Mouse (Mus musculus) forebrain, embryonic 12.5 days (tissue): Measurements from ENCODE around the gene Snrnp48. TPM values are rescaled to one million over a fixed set of nuclear protein-coding genes. Genes with fewer than 3 reads are reported as not detected.

Experiments
- ATAC-seq: fragments of 200-750 bp; cut with Nextera tagmentation; 2 replicates; pipeline ENCODE4 v1.8.0; 2017; ENCODE audit warnings: moderate TSS enrichment; ENCODE audit not compliant: low FRiP score
- H3K27ac ChIP-seq: fragments of 300-500 bp; sonication (generic); 2 replicates; pipeline ENCODE4 v1.5.1; 2016; ENCODE audit warnings: mild to moderate bottlenecking
- H3K27me3 ChIP-seq: fragments of 300-500 bp; sonication (generic); 2 replicates; pipeline ENCODE4 v1.6.1; 2016; ENCODE audit warnings: mild to moderate bottlenecking
- H3K36me3 ChIP-seq: fragments of 300-500 bp; sonication (generic); replicated peaks from 2 replicates; pipeline ENCODE4 v1.6.1; 2016; ENCODE audit warnings: mild to moderate bottlenecking
- H3K4me1 ChIP-seq: fragments of 300-500 bp; sonication (generic); 2 replicates; pipeline ENCODE4 v1.6.1; 2016
- H3K4me2 ChIP-seq: fragments of 300-500 bp; sonication (generic); 2 replicates; pipeline ENCODE4 v1.6.1; 2016; ENCODE audit warnings: mild to moderate bottlenecking, moderate library complexity
- H3K4me3 ChIP-seq: fragments of 300-500 bp; sonication (generic); replicated peaks from 2 replicates; pipeline ENCODE4 v1.5.1; 2016; ENCODE audit warnings: mild to moderate bottlenecking
- H3K9ac ChIP-seq: fragments of 300-500 bp; sonication (generic); 2 replicates; pipeline ENCODE4 v1.6.1; 2016; ENCODE audit warnings: mild to moderate bottlenecking
- H3K9me3 ChIP-seq: fragments of 300-500 bp; sonication (generic); 2 replicates; pipeline ENCODE4 v1.6.1; 2016
- WGBS: fragments of 180-500 bp; shearing (Covaris S2); methylation state at CpG from one replicate; pipeline ENCODE4 v1.1.7; 2016; 5-methylcytosine and 5-hydroxymethylcytosine counted together
- polyA plus RNA-seq: library from polyadenylated mRNA; unstranded; fragments of >200 nt; fragmentation: Nextera tagmentation; extraction: Ambion mirVana; gene quantifications from 2 replicates; pipeline ENCODE4 v1.2.1, GENCODE M21; 2016

Snrnp48 gene
- polyA plus RNA-seq, 1 experiment from 2014 or later: 38.5 TPM

DNA sequence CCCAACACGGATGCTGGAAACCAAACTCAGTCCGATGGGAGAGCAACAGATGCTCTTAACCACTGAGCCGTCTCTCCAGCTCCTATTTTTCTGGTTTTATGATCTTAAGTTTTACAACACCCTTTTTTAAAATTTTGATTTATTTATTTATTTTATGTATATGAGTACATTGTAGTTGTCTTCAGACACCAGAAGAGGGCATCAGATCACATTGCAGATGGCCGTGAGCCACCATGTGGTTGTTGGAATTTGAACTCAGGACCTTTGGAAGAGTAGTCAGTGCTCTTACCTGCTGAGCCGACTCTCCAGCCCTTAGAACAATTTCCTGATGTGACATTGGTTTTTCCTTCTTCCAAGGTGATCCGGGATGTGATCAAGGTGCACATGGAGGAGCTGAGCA is 15.6 kb downstream of the Snrnp48 start:
- H3K9ac ChIP-seq: no peak overlapping the region
- no peaks in the 10 kb centered on the region for H3K27me3 ChIP-seq
- no peaks in the 10 kb centered on the region for H3K9me3 ChIP-seq
- no peak overlapping the region for H3K4me2 ChIP-seq
- 93% methylated on average over 6 of the region's 6 CpGs for WGBS
- no peak for ATAC-seq
- peaks cover 91% of the 10 kb centered on the region for H3K36me3 ChIP-seq
- H3K27ac ChIP-seq: no peak overlapping the region
- no peak overlapping the region for H3K4me3 ChIP-seq
- no peaks in the 10 kb centered on the region for H3K4me1 ChIP-seq

GRCm38 (mm10) chr13:38230177-38230821 is 25.6 kb downstream of the Snrnp48 start:
- no peak for ATAC-seq
- Histone ChIP-seq H3K27me3 (no peaks in the 10 kb centered on the region), H3K9ac (no peak overlapping the region), H3K4me1 (no peaks in the 10 kb centered on the region), H3K4me2 (no peak overlapping the region), H3K4me3 (no peak overlapping the region), H3K36me3 (peaks cover 28% of the 10 kb centered on the region), H3K9me3 (0 out of 2 replicates have a peak, but pooled peaks cover 3% of the 10 kb centered on the region), H3K27ac (peak overlapping the region; percentile 14; the same call in 1 of the 2 replicates)
- WGBS: 56% methylated on average over 9 of the region's 9 CpGs

DNA sequence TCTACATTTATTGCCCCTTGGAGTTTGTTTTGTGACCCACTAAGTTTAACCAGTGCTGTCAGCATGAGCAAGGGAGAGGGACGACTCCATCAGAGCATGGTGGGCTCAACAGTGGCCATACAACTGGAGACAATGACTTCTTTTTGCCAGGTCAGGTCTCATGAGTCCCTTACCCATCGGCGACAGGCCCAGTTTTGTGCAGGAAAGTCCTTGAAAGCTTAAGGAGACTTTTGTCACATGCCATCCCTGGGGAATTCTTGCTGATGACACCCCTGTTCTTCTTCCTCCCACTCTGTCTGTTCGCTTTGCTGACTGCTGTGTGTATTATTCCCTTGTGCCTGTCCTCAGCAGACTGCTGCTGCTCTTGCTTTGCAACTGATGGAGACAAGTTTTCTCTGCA is 27.7 kb downstream of the Snrnp48 start:
- Histone ChIP-seq H3K4me1 (no peaks in the 10 kb centered on the region), H3K9ac (no peak overlapping the region), H3K4me3 (no peak overlapping the region), H3K36me3 (peaks cover 19% of the 10 kb centered on the region), H3K27ac (no peak overlapping the region), H3K27me3 (no peaks in the 10 kb centered on the region), H3K9me3 (0 out of 2 replicates have a peak, but pooled peaks cover 3% of the 10 kb centered on the region), H3K4me2 (no peak overlapping the region)
- no peak for ATAC-seq
- 84% methylated on average over 4 of the region's 4 CpGs for WGBS

DNA sequence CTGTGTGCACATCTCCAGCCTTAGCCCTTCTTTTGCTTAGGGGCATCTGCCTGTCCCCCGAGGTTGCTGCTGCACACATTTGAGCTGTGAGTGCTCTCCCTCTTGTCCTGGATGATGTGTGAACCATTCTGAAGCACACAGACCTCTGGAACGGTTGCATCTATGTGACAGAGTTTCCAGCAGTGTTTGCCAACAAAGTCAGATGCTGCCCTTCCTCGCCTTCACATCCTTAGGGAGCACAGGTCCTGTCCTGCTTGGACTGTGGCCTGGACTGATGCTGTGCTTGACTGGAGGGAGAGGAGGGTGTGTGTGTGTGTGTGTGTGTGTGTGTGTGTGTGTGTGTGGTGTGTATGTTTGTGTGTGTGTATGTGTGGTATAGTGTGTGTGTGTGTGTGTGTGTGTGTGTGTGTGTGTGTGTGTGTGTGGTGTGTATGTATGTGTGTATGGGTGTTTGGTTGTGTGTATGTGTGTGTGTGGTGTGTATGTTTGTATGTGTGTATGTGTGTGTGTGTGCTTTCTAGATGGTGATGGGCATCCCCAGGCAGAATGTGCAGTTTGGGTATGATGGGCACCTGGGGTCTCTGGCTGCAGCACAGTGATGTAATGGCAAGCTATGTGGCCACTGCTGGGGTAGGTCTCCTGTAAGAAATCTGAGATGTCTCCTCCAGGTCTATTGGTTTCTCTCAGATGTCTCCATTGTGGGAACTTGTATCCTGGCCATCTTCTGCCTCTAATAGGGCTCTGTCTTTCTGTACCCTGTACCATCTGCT is 28.3 kb downstream of the Snrnp48 start:
- ATAC-seq: no peak
- H3K4me3 ChIP-seq: no peak overlapping the region
- 87% methylated on average over 3 of the region's 3 CpGs for WGBS
- H3K27ac ChIP-seq: no peak overlapping the region
- peaks cover 13% of the 10 kb centered on the region for H3K36me3 ChIP-seq
- H3K9me3 ChIP-seq: 0 out of 2 replicates have a peak, but pooled peaks cover 3% of the 10 kb centered on the region
- H3K27me3 ChIP-seq: no peaks in the 10 kb centered on the region
- no peaks in the 10 kb centered on the region for H3K4me1 ChIP-seq
- no peak overlapping the region for H3K4me2 ChIP-seq
- no peak overlapping the region for H3K9ac ChIP-seq

DNA sequence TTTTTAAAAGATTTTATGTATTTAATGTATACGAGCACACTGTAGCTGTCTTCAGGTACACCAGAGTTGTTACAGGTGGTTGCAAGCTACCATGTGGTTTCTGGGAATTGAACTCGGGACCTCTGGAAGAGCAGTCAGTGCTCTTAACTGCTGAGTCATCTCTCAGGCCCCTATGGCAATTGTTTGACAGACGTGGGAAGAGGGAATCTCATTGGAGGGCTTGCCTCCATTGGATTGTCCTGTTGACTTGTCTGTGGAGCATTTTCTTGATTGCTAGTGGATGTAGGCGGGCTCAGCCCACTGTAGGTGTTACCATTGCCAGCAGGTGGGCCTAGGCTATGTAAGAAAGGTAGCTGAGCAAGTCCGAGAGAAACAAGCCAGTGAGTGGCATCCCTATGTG is 29.9 kb downstream of the Snrnp48 start:
- no peak for ATAC-seq
- Histone ChIP-seq H3K9me3 (0 out of 2 replicates have a peak, but pooled peaks cover 3% of the 10 kb centered on the region), H3K9ac (no peak overlapping the region), H3K4me3 (no peak overlapping the region), H3K27me3 (no peaks in the 10 kb centered on the region), H3K4me1 (no peaks in the 10 kb centered on the region), H3K27ac (no peak overlapping the region), H3K4me2 (no peak overlapping the region), H3K36me3 (no peaks in the 10 kb centered on the region)
- 77% methylated on average over 5 of the region's 5 CpGs for WGBS

DNA sequence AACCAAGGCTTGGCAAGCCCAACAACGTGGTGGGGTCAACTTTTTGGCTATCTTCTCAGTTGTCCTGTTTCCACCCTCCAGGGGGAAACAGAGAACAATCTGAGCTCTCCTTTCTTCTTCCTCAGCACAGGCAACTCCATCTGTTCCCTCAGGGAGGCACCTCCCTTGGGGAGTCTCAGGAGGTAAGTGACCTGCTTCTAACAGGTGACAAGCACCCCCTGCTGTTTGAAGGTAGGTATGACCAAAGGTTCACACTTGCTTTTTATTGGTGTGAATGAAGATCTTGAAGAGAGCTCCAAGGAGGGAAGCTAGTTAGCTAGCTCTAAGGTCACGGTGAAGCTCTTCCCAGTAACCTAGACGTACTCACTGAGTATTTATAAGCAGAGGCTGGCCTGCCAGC is 30.6 kb downstream of the Snrnp48 start:
- Histone ChIP-seq H3K4me1 (no peaks in the 10 kb centered on the region), H3K4me3 (no peak overlapping the region), H3K9ac (no peak overlapping the region), H3K9me3 (0 out of 2 replicates have a peak, but pooled peaks cover 3% of the 10 kb centered on the region), H3K27ac (no peak overlapping the region), H3K36me3 (no peaks in the 10 kb centered on the region), H3K4me2 (no peak overlapping the region), H3K27me3 (no peaks in the 10 kb centered on the region)
- ATAC-seq: no peak
- 82% methylated on average over 3 of the region's 3 CpGs for WGBS

DNA sequence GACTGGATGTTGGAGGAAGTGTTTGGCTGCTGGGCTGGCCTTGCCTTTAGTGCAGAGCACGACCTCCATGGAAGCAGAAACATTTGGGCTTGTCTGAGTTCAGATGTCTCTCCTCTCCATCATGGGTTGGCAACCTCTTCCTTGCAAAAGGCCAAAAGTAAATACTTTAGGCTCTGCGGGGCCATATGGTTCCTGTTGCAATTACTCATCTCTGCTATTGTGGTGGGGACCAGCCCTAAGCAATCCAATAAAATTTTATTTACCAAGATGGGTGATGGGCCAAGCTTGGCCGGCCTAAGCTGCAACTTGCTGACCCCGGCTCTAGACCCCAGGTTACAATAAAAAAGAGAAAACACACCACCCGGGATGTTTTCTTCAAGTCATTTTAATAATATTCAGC is 43.4 kb downstream of the Snrnp48 start:
- Histone ChIP-seq H3K36me3 (no peaks in the 10 kb centered on the region), H3K27ac (no peak overlapping the region), H3K4me1 (no peaks in the 10 kb centered on the region), H3K27me3 (no peaks in the 10 kb centered on the region), H3K9me3 (no peaks in the 10 kb centered on the region), H3K9ac (no peak overlapping the region), H3K4me3 (no peak overlapping the region), H3K4me2 (no peak overlapping the region)
- ATAC-seq: no peak
- WGBS: 91% methylated on average over 5 of the region's 5 CpGs

GRCm38 (mm10) chr13:38251226-38251625 is 46.5 kb downstream of the Snrnp48 start:
- H3K4me1 ChIP-seq: no peaks in the 10 kb centered on the region
- no peaks in the 10 kb centered on the region for H3K27me3 ChIP-seq
- 93% methylated on average over 3 of the region's 3 CpGs for WGBS
- no peak overlapping the region for H3K9ac ChIP-seq
- H3K9me3 ChIP-seq: no peaks in the 10 kb centered on the region
- no peak overlapping the region for H3K4me3 ChIP-seq
- H3K27ac ChIP-seq: no peak overlapping the region
- H3K36me3 ChIP-seq: no peaks in the 10 kb centered on the region
- H3K4me2 ChIP-seq: no peak overlapping the region
- no peak for ATAC-seq

- H3K9me3 ChIP-seq: no peaks in the 10 kb centered on the region
- no peak overlapping the region for H3K9ac ChIP-seq
- H3K27me3 ChIP-seq: no peaks in the 10 kb centered on the region
- no peak overlapping the region for H3K4me3 ChIP-seq
- no peak overlapping the region for H3K27ac ChIP-seq
- WGBS: 88% methylated on average over 9 of the region's 9 CpGs
- H3K4me1 ChIP-seq: no peaks in the 10 kb centered on the region
- H3K36me3 ChIP-seq: no peaks in the 10 kb centered on the region
- no peak for ATAC-seq
- no peak overlapping the region for H3K4me2 ChIP-seq
Observed at GRCm38 (mm10) chr13:38253696-38254095, 49.0 kb downstream of the Snrnp48 start.

GRCm38 (mm10) chr13:38258901-38259300 is 54.2 kb downstream of the Snrnp48 start:
- 77% methylated on average over 2 of the region's 2 CpGs for WGBS
- Histone ChIP-seq H3K9ac (no peak overlapping the region), H3K4me2 (no peak overlapping the region), H3K36me3 (no peaks in the 10 kb centered on the region), H3K9me3 (no peaks in the 10 kb centered on the region), H3K4me1 (no peaks in the 10 kb centered on the region), H3K4me3 (no peak overlapping the region), H3K27ac (no peak overlapping the region), H3K27me3 (no peaks in the 10 kb centered on the region)
- ATAC-seq: no peak

DNA sequence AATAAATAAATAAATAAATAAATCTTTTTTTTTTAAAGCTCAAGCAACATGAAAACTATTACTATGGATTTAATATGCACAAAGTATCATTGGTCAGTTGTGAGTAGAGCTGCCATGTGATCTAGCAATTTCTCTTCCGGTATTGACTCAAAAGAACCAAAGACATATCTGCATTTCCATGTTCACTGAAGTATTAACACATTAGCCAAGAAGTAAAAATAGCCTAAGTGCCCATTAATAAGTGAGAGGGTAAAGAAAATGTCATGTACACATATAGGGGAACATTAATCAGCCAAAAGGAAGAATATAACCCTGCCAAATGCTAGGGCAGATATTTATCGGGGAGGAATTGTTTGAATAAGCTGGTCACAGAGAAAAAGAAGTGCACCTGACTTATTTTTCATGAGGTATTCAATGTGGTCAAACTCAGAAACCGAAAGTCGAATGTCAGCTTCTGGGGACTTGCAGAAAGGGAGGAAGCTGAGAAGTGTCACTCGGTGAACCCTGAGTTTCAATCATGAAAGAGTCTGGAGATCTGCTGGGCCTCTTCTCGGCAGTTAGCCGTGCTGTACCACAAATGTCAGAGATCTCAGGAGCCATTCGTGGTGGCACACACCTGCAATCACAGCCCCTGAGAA is 64.4 kb downstream of the Snrnp48 start:
- WGBS: 88% methylated on average over 8 of the region's 8 CpGs
- no peaks in the 10 kb centered on the region for H3K36me3 ChIP-seq
- no peak overlapping the region for H3K9ac ChIP-seq
- no peak overlapping the region for H3K27ac ChIP-seq
- H3K4me3 ChIP-seq: no peak overlapping the region
- no peak overlapping the region for H3K4me2 ChIP-seq
- H3K4me1 ChIP-seq: no peaks in the 10 kb centered on the region
- H3K27me3 ChIP-seq: no peaks in the 10 kb centered on the region
- no peaks in the 10 kb centered on the region for H3K9me3 ChIP-seq
- no peak for ATAC-seq

GRCm38 (mm10) chr13:38272624-38273023 is 67.9 kb downstream of the Snrnp48 start:
- Histone ChIP-seq H3K36me3 (no peaks in the 10 kb centered on the region), H3K27me3 (no peaks in the 10 kb centered on the region), H3K4me3 (no peak overlapping the region), H3K9me3 (no peaks in the 10 kb centered on the region), H3K9ac (no peak overlapping the region), H3K4me1 (no peaks in the 10 kb centered on the region), H3K27ac (no peak overlapping the region), H3K4me2 (no peak overlapping the region)
- 69% methylated on average over 3 of the region's 3 CpGs for WGBS
- ATAC-seq: no peak
